Mouse (Mus musculus): ENCODE measurements around the gene Sptan1.

The Sptan1 gene

GRCm38 (mm10) chr2:29965250-29965843 is at the start of gene Sptan1:
Gene Sptan1 (plus strand): TSS chr2:29965560.
- DNase-seq, result peak; percentile 99

- no peak for DNase-seq
Observed at GRCm38 (mm10) chr2:29917621-29918020, 47.7 kb upstream of the Sptan1 start.

- DNase-seq, result peak; percentile 36
Observed at GRCm38 (mm10) chr2:29922011-29922410, 43.3 kb upstream of the Sptan1 start.

GRCm38 (mm10) chr2:29926542-29926941 is 38.8 kb upstream of the Sptan1 start:
- no peak for DNase-seq

- DNase-seq, result no peak
Observed at GRCm38 (mm10) chr2:29930506-29930905, 34.9 kb upstream of the Sptan1 start.

- no peak for DNase-seq
Observed at GRCm38 (mm10) chr2:29931194-29931593, 34.2 kb upstream of the Sptan1 start.

- DNase-seq, result peak; percentile 97
Observed at GRCm38 (mm10) chr2:29934906-29935599, 30.3 kb upstream of the Sptan1 start, which contains the start of gene Gle1. Gene Gle1 (plus strand): TSS chr2:29935426.

- DNase-seq, result no peak
Observed at GRCm38 (mm10) chr2:29940073-29940472, 25.3 kb upstream of the Sptan1 start.

GRCm38 (mm10) chr2:29940826-29941225 is 24.5 kb upstream of the Sptan1 start:
- no peak for DNase-seq

- no peak for DNase-seq
Observed at GRCm38 (mm10) chr2:29944723-29945122, 20.6 kb upstream of the Sptan1 start.

GRCm38 (mm10) chr2:29948896-29949295 is 16.5 kb upstream of the Sptan1 start:
- no peak for DNase-seq

GRCm38 (mm10) chr2:29961246-29961645 is 4.1 kb upstream of the Sptan1 start:
- no peak for DNase-seq

GRCm38 (mm10) chr2:29964354-29965249 is 758 bp upstream of the Sptan1 start:
- peak; percentile 22 for DNase-seq

GRCm38 (mm10) chr2:29965906-29966305 is 546 bp downstream of the Sptan1 start:
- peak; percentile 63 for DNase-seq

- no peak for DNase-seq
Observed at GRCm38 (mm10) chr2:29966826-29967225, 1.5 kb downstream of the Sptan1 start.

- no peak for DNase-seq
Observed at GRCm38 (mm10) chr2:29967768-29968167, 2.4 kb downstream of the Sptan1 start.

- DNase-seq, result no peak
Observed at GRCm38 (mm10) chr2:29968638-29969037, 3.3 kb downstream of the Sptan1 start.

- peak; percentile 12 for DNase-seq
Observed at GRCm38 (mm10) chr2:29971838-29972635, 6.7 kb downstream of the Sptan1 start.

- DNase-seq, result no peak
Observed at GRCm38 (mm10) chr2:29973525-29973924, 8.2 kb downstream of the Sptan1 start.

GRCm38 (mm10) chr2:29977307-29977706 is 11.9 kb downstream of the Sptan1 start:
- peak; percentile 30 for DNase-seq

GRCm38 (mm10) chr2:29980661-29981060 is 15.3 kb downstream of the Sptan1 start:
- DNase-seq, result no peak

- DNase-seq, result no peak
Observed at GRCm38 (mm10) chr2:29991962-29992361, 26.6 kb downstream of the Sptan1 start.

- no peak for DNase-seq
Observed at GRCm38 (mm10) chr2:30009101-30009500, 43.7 kb downstream of the Sptan1 start.
